Mouse (Mus musculus) stomach, postnatal 0 days (tissue): ENCODE measurements around the gene Saa1.

Experiments used
- CTCF ChIP-seq: IDR thresholded peaks from 2 replicates; pipeline ENCODE4 v1.5.1; 2016; ENCODE audit warnings: antibody characterized with exemption, low read depth, mild to moderate bottlenecking, moderate library complexity
- EP300 ChIP-seq: optimal IDR thresholded peaks from 2 replicates; pipeline ENCODE3; 2016; ENCODE audit warnings: antibody characterized with exemption

GRCm38 (mm10) chr7:46768451-46768850, 25.7 kb upstream of the Saa1 start:
- no peak for TF ChIP-seq EP300
- no peak for TF ChIP-seq CTCF
